Mouse (Mus musculus) hindbrain, embryonic 13.5 days (tissue): ENCODE measurements around the gene Esyt1. TPM values are rescaled to one million over a fixed set of nuclear protein-coding genes. Genes with fewer than 3 reads are reported as not detected.
A peak's percentile ranks its signal among the peaks of the same experiment; 100 is the strongest.
"Not testable (repeated sequence)": the region's sequence is repeated elsewhere in the genome, so short reads cannot be mapped to it uniquely, and the experiment has no call there.

Source experiments
- ATAC-seq: fragments of 200-750 bp; cut with Nextera tagmentation; 2 replicates; pipeline ENCODE4 v1.8.0; 2017; ENCODE audit warnings: moderate TSS enrichment; ENCODE audit not compliant: low FRiP score
- H3K27ac ChIP-seq: fragments of 300-500 bp; sonication (generic); 2 replicates; pipeline ENCODE4 v1.5.1; 2015; ENCODE audit warnings: inconsistent platforms, mild to moderate bottlenecking, moderate library complexity
- H3K27me3 ChIP-seq: fragments of 300-500 bp; sonication (generic); 2 replicates; pipeline ENCODE4 v1.6.1; 2015; ENCODE audit warnings: mild to moderate bottlenecking, inconsistent platforms
- H3K36me3 ChIP-seq: fragments of 300-500 bp; sonication (generic); 2 replicates; pipeline ENCODE4 v1.6.1; 2015; ENCODE audit warnings: mild to moderate bottlenecking, inconsistent platforms
- H3K4me1 ChIP-seq: fragments of 300-500 bp; sonication (generic); replicated peaks from 2 replicates; pipeline ENCODE4 v1.6.1; 2015; ENCODE audit warnings: inconsistent platforms
- H3K4me2 ChIP-seq: fragments of 300-500 bp; sonication (generic); 2 replicates; pipeline ENCODE4 v1.6.1; 2015; ENCODE audit warnings: inconsistent platforms, mild to moderate bottlenecking, moderate library complexity
- H3K4me3 ChIP-seq: fragments of 300-500 bp; sonication (generic); 2 replicates; pipeline ENCODE4 v1.5.1; 2015; ENCODE audit warnings: mild to moderate bottlenecking, inconsistent platforms
- H3K9ac ChIP-seq: fragments of 300-500 bp; sonication (generic); 2 replicates; pipeline ENCODE4 v1.6.1; 2015; ENCODE audit warnings: mild to moderate bottlenecking, inconsistent platforms
- H3K9me3 ChIP-seq: fragments of 300-500 bp; sonication (generic); 2 replicates; pipeline ENCODE4 v1.6.1; 2016; ENCODE audit warnings: inconsistent platforms
- WGBS: fragments of 180-500 bp; shearing (Covaris S2); methylation state at CpG from one replicate; pipeline ENCODE4 v1.1.7; 2015; 5-methylcytosine and 5-hydroxymethylcytosine counted together
- polyA plus RNA-seq: library from polyadenylated mRNA; unstranded; fragments of >200 nt; fragmentation: Nextera tagmentation; extraction: Ambion mirVana; gene quantifications from 2 replicates; pipeline ENCODE4 v1.2.1, GENCODE M21; 2015

Gene Esyt1
- polyA plus RNA-seq, 1 experiment from 2014 or later, result 17.6 TPM

DNA sequence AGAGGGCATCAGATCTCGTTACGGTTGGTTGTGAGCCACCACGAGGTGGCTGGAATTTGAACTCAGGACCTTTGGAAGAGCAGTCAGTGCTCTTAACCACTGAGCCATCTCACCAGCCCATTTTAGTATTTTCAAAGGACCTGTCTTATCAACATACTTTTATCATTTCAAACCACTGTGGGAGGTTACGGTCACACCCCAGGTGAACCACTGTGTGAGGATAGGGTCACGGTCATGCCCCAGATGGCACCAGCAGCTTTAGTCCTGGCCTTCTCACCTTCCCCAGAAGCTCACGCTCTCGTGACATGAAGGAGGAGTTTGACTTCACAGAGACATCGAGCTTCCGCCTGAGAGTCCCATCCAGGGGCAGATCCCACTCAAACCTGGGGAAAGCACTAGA lies 14.5 kb downstream of the Esyt1 start:
- no peak overlapping the region for H3K4me3 ChIP-seq
- 91% methylated on average over 9 of the region's 9 CpGs for WGBS
- peaks cover 14% of the 10 kb centered on the region for H3K27me3 ChIP-seq
- H3K4me1 ChIP-seq, result no peaks in the 10 kb centered on the region
- no peak overlapping the region for H3K27ac ChIP-seq
- H3K4me2 ChIP-seq, result no peak overlapping the region
- H3K9ac ChIP-seq, result no peak overlapping the region
- H3K36me3 ChIP-seq, result peaks cover 51% of the 10 kb centered on the region
- no peaks in the 10 kb centered on the region for H3K9me3 ChIP-seq
- ATAC-seq, result no peak

DNA sequence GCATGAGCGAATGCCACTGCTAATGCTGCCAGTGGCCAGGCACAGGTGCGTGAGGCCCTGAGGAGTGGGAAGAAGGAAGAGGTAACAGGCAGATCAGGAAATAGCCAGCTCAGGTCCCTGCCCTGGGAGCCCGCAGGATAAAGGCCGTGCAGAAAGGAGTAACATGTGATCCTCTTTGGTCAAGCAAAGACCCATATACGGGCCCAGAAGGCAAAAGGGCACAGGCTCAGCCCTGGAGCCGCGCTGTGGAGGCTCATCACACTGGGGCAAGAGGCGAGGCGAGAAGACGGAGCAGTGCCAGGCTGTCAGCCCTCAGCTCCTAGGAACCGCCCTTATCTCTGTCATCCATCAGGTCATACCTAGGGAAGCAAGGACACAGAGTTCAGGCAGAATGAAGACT lies 15.4 kb downstream of the Esyt1 start:
- Histone ChIP-seq H3K4me1 (no peaks in the 10 kb centered on the region), H3K4me2 (no peak overlapping the region), H3K27ac (no peak overlapping the region), H3K9ac (no peak overlapping the region), H3K27me3 (peaks cover 5% of the 10 kb centered on the region), H3K4me3 (no peak overlapping the region), H3K36me3 (peaks cover 44% of the 10 kb centered on the region), H3K9me3 (no peaks in the 10 kb centered on the region)
- ATAC-seq, result no peak
- WGBS, result 91% methylated on average over 11 of the region's 11 CpGs

DNA sequence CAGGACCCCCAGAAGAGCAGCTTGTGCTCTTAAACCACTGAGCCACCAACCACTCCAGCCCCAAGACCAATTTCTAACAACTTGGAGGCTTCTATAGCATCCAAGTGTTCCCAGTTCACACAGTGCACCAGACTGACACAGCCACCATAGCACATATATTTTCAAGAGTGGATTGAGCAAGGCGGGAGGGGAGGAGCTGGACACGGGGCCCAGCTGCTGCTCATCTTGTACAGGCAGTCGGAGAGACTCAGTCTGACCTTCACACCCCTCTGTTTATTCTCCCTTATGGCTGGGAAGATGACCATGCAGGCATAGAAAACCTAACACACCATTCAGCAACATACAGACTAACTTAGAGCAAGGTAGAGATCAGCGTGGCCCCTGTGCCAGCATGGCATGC lies 15.8 kb downstream of the Esyt1 start:
- H3K4me1 ChIP-seq, result no peaks in the 10 kb centered on the region
- 83% methylated on average over 4 of the region's 4 CpGs for WGBS
- no peak overlapping the region for H3K27ac ChIP-seq
- H3K27me3 ChIP-seq, result peaks cover under 1% of the 10 kb centered on the region; the same call in 1 of the 2 replicates
- no peak for ATAC-seq
- H3K36me3 ChIP-seq, result peaks cover 40% of the 10 kb centered on the region
- H3K4me3 ChIP-seq, result no peak overlapping the region
- H3K9me3 ChIP-seq, result no peaks in the 10 kb centered on the region
- no peak overlapping the region for H3K9ac ChIP-seq
- H3K4me2 ChIP-seq, result no peak overlapping the region

DNA sequence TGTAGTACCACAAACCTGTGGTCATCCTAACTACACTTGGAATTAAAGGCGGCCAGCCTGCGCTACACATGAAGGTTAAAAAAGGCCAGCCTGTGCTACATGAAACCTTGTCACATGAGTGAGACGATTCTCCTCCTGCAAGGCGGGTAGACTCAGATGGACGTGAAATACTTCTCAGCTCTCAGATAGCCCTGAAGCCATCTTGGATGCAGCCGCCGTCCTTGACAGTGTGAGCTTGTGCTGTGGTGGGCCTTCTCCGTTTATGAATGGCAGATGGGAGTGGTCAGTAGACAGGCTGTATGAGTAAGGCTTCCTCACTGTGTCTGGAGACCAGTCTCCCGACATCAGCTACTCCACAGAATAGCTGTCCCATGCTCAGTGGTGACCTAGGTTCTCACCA lies 16.5 kb downstream of the Esyt1 start:
- Histone ChIP-seq H3K27me3 (no peaks in the 10 kb centered on the region), H3K36me3 (peaks cover 39% of the 10 kb centered on the region), H3K4me2 (no peak overlapping the region), H3K27ac (no peak overlapping the region), H3K9ac (no peak overlapping the region), H3K4me1 (no peaks in the 10 kb centered on the region), H3K9me3 (no peaks in the 10 kb centered on the region), H3K4me3 (no peak overlapping the region)
- WGBS, result 87% methylated on average over 9 of the region's 9 CpGs
- ATAC-seq, result no peak

DNA sequence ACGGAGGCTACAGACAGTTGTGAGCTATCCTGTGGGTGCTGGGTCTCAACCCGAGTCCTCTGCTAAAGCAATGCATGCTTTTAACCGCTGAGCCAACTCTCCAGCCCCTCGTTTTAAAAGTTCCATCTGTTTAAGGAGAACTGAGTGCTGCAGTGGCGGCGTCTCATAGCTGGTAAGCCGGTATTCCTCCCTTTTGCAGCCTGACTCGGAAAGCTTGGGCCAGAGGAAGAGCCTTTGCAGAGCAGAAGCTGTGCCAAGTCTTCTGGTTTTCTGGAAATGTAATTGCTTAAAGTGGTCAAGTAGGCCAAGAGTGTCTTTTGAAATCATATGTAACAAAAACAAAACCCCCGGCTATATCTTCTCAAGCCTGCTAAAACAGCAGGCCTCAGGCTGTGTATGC lies 17.4 kb downstream of the Esyt1 start:
- no peak overlapping the region for H3K4me3 ChIP-seq
- H3K9me3 ChIP-seq, result no peaks in the 10 kb centered on the region
- no peak overlapping the region for H3K4me2 ChIP-seq
- 81% methylated on average over 9 of the region's 9 CpGs for WGBS
- H3K9ac ChIP-seq, result no peak overlapping the region
- H3K27ac ChIP-seq, result no peak overlapping the region
- no peak for ATAC-seq
- no peaks in the 10 kb centered on the region for H3K27me3 ChIP-seq
- peaks cover 30% of the 10 kb centered on the region for H3K36me3 ChIP-seq
- H3K4me1 ChIP-seq, result peaks cover 4% of the 10 kb centered on the region; the same call in 1 of the 2 replicates

DNA sequence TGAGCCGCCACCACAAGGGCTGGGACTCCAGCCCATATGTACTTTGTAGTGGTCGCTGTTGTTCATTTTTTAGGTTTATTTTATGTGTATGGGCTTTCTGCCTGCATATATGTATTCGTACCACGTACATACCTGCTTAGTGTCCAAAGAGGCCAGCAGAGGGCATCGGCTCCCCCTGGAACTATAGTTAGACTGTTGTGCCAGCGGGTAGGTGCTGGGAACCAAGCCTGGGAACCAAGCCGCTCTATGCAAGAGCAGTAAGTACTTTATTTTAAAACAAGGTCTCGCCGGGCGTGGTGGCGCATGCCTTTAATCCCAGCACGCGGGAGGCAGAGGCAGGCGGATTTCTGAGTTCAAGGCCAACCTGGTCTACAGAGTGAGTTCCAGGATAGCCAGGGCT lies 19.7 kb downstream of the Esyt1 start:
- Histone ChIP-seq H3K4me1 (peaks cover 4% of the 10 kb centered on the region; the same call in 1 of the 2 replicates), H3K9ac (no peak overlapping the region), H3K27me3 (no peaks in the 10 kb centered on the region), H3K4me2 (no peak overlapping the region), H3K36me3 (peaks cover 16% of the 10 kb centered on the region), H3K9me3 (no peaks in the 10 kb centered on the region), H3K27ac (no peak overlapping the region), H3K4me3 (no peak overlapping the region)
- 94% methylated on average over 14 of the region's 14 CpGs for WGBS
- ATAC-seq, result no peak

DNA sequence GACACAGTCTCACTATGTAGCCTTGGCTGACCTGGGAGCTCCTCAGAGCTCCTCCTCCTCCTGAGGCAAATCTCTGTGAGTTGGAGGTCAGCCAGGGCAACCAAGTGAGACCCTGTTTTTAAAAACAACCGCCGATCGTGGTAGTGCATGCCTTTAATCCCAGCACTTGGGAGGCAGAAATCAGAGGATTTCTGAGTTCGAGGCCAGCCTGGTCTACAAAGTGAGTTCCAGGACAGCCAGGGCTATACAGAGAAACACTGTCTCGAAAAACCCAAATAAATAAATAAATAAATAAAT lies 20.4 kb downstream of the Esyt1 start:
- H3K4me1 ChIP-seq, H3K27ac ChIP-seq, ATAC-seq, H3K4me2 ChIP-seq, H3K27me3 ChIP-seq, H3K4me3 ChIP-seq, H3K9ac ChIP-seq, H3K9me3 ChIP-seq: not testable (repeated sequence)
- 86% methylated on average over 5 of the region's 5 CpGs for WGBS
- peaks cover 14% of the 10 kb centered on the region for H3K36me3 ChIP-seq

DNA sequence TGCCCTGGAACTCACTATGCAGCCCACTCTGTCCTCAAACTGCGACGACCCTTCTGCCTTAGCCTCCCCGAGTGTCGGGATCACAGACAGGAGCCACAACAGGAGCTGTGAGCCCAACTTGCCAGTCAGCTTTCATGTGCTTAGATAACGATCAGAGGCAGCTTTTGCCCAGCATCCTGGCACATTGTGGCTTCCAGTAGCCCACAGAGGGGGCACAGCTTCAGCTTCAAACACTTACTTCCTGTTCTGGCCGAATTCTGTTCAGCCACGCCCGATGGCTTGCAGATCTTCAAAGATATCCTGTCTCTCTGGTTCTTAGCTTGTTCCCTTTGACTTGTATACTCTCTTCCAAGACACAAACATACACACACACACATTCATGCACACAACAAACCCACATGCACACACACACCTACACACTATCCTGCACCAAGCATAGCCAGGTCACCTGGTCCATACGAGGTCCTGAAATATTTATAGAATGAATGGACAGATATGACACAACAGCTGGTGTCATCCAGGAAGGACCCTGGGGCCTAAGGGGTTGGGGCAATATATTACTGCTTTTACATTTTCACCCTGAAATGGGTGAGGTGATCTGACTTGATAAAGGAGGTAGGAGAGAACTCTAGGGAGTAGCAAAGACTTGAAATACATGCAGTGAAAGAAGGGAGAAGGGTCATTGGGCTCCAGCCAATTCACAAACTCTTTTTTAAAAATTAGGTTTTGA lies 20.9 kb downstream of the Esyt1 start:
- WGBS, result 79% methylated on average over 9 of the region's 9 CpGs
- ATAC-seq, result no peak
- Histone ChIP-seq H3K9ac (0 out of 2 replicates have a peak overlapping the region, but pooled peaks have one; percentile 36), H3K27me3 (no peaks in the 10 kb centered on the region), H3K4me2 (no peak overlapping the region), H3K9me3 (no peaks in the 10 kb centered on the region), H3K27ac (no peak overlapping the region), H3K4me1 (peaks cover 4% of the 10 kb centered on the region; the same call in 1 of the 2 replicates), H3K36me3 (peaks cover 9% of the 10 kb centered on the region), H3K4me3 (no peak overlapping the region)

DNA sequence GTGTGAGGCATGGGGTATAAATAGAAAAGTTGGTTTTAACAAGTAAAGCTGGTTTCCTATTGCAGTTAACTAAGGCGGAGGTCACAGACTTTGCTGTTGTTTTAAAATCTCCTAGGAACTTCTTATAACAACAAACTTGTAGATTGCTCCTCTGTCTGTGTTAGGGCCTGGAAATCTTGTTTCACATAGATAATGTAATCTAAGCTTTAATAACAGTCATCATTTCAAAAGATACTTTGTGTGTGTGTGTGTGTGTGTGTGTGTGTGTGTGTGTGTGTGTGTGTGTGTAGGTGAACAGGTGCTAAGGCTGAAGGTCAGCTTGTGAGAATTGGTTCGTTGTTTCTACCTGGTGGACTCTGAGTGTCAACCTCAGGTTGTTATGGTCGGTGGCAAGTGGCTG lies 21.7 kb downstream of the Esyt1 start:
- WGBS, result 91% methylated on average over 3 of the region's 3 CpGs
- no peak overlapping the region for H3K4me2 ChIP-seq
- H3K27ac ChIP-seq, result no peak overlapping the region
- no peak overlapping the region for H3K4me3 ChIP-seq
- ATAC-seq, result no peak
- peaks cover 12% of the 10 kb centered on the region for H3K4me1 ChIP-seq
- peaks cover under 1% of the 10 kb centered on the region for H3K36me3 ChIP-seq
- H3K27me3 ChIP-seq, result no peaks in the 10 kb centered on the region
- no peak overlapping the region for H3K9ac ChIP-seq
- no peaks in the 10 kb centered on the region for H3K9me3 ChIP-seq

DNA sequence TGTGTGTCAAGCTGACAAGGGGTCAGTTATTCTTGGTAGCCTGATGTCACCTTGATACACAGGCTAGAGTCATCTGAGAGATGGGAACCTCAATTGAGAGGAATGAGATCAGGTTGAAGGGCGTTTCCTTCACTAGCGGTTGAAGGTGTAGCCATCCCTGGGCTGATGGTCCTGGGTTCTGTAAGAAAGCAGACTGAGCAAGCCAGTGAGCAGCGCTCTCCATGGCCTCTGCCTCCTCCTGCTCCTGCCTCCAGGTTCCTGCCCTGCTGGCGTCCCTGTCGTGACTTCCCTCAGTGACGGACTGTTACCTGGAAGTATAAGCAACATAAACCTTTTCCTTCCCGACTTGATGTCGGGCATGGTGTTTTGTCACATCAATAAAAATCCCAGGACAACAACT lies 22.1 kb downstream of the Esyt1 start:
- peaks cover 12% of the 10 kb centered on the region for H3K4me1 ChIP-seq
- no peaks in the 10 kb centered on the region for H3K9me3 ChIP-seq
- H3K27ac ChIP-seq, result no peak overlapping the region
- no peaks in the 10 kb centered on the region for H3K27me3 ChIP-seq
- H3K36me3 ChIP-seq, result no peaks in the 10 kb centered on the region; the same call in 1 of the 2 replicates
- 78% methylated on average over 8 of the region's 8 CpGs for WGBS
- H3K9ac ChIP-seq, result no peak overlapping the region
- H3K4me3 ChIP-seq, result no peak overlapping the region
- no peak for ATAC-seq
- H3K4me2 ChIP-seq, result no peak overlapping the region

DNA sequence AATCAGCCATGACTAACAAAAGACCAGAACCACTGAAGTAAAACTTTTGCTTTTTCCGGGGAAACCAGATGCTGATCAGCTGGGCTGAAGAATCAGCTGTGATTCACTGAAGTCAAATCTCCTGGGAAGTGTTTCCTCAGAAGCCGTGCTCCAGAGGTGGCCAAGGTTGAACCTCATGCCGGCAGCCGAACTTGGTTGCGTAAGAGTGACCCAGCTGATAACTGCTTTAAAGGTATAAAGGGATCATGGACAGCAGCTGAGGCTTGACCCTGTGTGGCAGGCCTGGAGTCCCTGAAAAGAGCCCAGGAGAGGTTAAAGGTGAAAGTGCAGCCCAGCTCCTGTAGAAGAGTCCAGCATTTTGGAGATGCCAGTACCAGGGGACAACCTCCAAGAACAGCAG lies 23.3 kb downstream of the Esyt1 start:
- ATAC-seq, result no peak

DNA sequence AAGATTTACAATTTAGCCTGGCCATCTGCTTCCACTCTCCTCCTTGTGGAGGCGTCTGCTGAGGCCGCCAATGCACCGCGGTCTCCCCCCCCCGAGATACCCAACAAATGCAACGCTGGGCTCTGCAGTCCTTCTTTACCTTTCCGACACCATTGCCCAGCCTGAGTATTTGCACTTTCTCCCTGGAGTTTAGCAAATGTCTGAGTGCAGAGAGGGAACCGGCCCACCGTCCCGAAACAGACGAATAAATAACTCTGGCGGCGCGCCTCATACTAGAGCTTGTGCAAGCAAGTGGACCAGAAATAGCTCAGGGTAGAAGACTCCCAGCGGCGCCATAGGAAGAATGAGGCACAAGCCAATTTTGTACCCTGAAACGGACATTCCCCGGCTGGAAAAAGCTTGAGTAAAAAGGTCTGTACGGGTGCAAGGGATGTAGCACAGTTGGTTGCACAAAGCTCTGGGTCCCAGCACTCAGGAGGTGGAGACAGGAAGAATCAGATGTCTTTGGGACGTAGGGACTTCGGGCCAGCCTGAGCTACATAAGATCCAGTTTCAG lies 26.5 kb downstream of the Esyt1 start:
- Histone ChIP-seq H3K9ac (peak overlapping the region; percentile 66), H3K4me1 (peaks cover 42% of the 10 kb centered on the region), H3K9me3 (no peaks in the 10 kb centered on the region), H3K27ac (peak overlapping the region; percentile 75), H3K36me3 (no peaks in the 10 kb centered on the region), H3K4me2 (peak overlapping the region; percentile 63), H3K4me3 (peak overlapping the region; percentile 65), H3K27me3 (no peaks in the 10 kb centered on the region)
- 2% methylated on average over 21 of the region's 21 CpGs for WGBS
- peak; percentile 30 for ATAC-seq

More for the DNA sequence above, 23.3 kb downstream of the Esyt1 start:
- WGBS, result 86% methylated on average over 5 of the region's 5 CpGs
- no peaks in the 10 kb centered on the region for H3K9me3 ChIP-seq
- H3K27me3 ChIP-seq, result no peaks in the 10 kb centered on the region
- no peak overlapping the region for H3K4me3 ChIP-seq
- no peak overlapping the region for H3K27ac ChIP-seq
- H3K4me2 ChIP-seq, result no peak overlapping the region
- H3K9ac ChIP-seq, result no peak overlapping the region
- no peaks in the 10 kb centered on the region; the same call in 1 of the 2 replicates for H3K36me3 ChIP-seq
- peaks cover 23% of the 10 kb centered on the region for H3K4me1 ChIP-seq

DNA sequence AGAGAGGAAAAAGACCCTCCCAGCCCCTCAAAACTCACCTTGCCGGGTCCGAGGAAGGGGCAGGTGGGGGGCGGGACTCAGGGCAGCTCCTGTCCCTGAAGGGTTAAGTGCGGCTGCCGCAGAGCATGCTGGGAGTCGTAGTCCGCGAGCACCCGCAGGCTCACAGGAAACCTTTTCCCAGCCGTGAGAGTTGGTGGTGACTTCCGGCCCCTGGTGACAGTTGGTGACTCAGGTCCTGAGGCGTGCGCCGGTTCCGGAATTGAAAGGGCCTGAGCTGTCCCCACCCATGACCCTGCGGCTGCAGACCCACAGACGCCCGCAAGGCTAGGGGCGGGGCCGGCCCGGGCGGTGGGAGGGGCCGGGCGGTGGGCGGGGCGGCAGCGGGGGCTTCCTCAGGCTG lies 27.1 kb downstream of the Esyt1 start, which contains the start of gene Myl6b:
Myl6b (minus strand) TSS at position 96 of the 400 bp plus-strand sequence.
- WGBS, result 0% methylated on average over 27 of the region's 27 CpGs
- H3K9ac ChIP-seq, result peak within 1 kb of the TSS; percentile 66

More for the DNA sequence above, 27.1 kb downstream of the Esyt1 start, which contains the start of gene Myl6b:
- Histone ChIP-seq H3K4me2 (peak within 1 kb of the TSS; percentile 63), H3K9me3 (no peaks in the 10 kb centered on the region), H3K27me3 (no peaks in the 10 kb centered on the region), H3K27ac (peak within 1 kb of the TSS; percentile 75), H3K4me1 (peaks cover 40% of the 10 kb centered on the region), H3K4me3 (peak within 1 kb of the TSS; percentile 65), H3K36me3 (no peaks in the 10 kb centered on the region)
- ATAC-seq, result peak; percentile 70
